Mouse (Mus musculus) hindlimb bud, embryonic 11.5 days (tissue): ENCODE data around the gene Foxj3.

Source experiments
- DNase-seq: peaks from one replicate; pipeline ENCODE4 v3.0.0-alpha.2; 2012; ENCODE audit warnings: low read depth, low spot score; ENCODE audit errors: extremely low spot score

Foxj3 gene

DNA sequence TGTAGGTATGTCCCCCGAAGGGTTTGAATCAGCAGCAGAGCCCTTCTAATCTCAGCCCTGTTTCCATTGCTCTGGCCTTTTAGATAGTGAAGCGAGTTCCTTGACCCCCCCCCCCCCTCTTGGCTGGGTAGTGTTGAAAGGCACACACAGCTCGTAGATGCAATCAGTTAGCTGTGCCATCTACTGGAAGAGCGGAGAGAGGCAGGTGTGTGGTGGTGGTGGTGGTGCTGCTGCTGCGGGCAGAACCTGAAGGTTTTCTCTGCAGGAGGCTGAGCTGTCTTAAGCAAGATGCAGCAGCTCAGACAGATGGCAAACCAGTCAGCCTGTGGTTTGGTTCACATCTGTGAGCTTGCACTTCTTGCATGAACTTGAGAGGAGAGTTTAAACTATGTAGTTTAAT, 135.9 kb downstream of the Foxj3 start:
- DNase-seq: no peak
